Mouse (Mus musculus): ENCODE data around the gene Sdad1.

The Sdad1 gene

DNA sequence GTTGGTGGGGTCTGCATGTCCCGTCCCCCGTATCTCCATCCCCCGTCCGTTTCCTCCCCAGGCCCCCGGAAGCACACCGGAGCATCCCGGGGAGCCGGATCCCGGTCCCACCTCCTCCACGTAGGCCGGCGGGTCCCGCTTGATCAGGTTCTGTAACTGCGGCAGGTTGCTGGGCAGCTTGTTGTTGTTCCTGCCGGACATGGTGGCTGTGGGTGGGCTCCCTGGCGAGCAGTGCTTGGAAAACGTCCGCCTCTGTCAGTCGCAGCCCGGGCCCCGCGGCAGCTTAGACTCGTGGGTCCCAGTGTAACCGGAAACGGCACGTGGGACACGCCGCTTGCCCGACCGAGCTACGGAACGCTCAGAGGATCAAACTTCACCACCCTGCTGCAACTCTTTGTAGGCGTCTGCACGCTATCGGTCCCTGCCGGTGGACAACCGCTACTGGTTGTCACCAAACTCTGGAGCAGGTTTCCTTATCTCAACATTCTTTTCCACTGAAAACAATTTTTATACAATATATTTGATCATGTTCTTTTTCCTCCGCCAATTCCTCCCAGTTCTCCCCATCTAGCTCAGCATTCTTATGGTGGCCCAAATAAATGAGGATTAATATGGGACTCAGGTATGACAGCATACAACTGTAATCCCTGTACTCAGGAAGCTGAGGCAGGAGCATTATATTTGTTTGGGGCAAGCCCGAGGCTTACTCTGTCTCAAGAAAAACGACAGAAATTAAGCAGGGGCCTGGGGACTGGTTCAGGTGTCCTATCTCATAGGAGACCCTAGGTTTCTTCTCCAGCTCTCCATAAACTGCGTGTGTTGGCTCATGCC, at the start of gene Sdad1:
Gene Sdad1 (minus strand): TSS at position 799 of the 831 bp plus-strand sequence.
- peak; percentile 93 for DNase-seq (ENCODE audit: low spot score)

DNA sequence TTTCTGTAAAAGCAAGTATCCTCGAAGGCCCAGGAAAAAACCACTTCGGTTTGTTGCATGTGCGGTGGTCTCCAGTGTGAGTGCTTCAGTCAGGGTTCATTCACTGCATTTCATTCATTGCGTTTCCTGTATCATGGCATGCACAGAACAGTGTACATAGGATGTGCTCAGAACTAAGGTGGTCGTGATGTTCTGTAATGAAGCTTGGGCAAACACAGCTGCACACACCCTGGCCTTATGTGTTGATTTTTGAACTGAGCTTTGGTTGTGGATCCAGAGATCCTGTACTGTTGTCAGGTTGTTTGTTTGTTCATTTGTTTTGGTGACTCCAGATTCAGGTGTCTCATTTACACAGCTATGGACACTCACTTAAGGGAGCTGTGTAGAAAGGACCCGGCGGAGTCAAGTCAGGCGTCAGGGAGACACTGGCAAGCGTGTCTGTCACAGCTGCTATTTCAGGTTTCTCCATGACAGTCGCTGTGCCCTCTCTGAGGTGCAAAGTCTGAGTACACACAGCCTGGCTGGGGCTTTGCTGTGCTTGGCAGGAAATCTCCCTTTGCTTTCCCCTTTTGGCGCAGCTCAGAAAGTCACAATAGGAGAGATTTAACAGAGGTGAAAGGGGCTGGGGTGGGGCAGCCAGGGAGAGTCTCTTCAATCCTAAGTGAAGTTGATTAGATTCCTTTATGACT, 48.6 kb upstream of the Sdad1 start:
- DNase-seq (ENCODE audit: low spot score) = no peak

DNA sequence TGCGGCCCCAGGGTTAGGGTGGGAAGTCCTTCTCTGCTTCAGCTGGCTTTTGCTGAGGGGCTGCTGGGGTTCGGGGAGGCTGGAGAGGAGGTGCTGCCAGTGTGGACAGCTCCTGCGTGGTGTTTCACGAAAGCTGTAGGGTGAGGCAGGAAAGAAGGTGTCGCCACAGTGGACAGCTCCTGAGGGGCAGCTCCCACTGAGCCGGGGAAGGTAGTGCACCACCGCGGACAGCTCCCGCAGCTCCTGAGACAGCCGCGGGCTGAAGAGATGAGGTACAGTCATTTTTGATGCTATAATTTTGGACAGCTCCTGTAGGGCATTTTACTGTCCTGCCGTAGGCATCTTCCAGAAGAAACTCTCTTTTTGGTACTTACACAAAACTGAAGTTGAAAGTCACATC, 47.8 kb upstream of the Sdad1 start:
- DNase-seq (ENCODE audit: low spot score) = peak; percentile 51

DNA sequence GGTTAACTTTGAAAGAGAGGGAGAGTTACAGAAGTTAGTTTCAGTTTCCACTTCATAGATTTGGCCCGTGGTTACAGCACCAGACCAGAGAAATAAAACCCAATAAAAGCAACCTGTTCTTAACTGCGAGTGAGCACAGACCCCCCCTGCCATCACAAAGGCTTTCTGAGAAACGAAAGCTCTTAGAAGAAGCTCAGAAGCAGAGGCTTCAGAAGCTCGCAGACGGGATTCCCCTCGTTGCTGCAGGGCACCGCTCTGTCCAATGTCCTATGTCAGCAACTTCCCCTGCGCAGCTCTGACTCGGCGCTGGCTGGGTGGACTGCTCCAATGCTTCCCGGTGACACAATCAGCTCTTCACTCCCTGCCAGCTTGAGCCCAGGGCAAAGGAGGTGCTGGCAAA, 43.2 kb upstream of the Sdad1 start:
- no peak for DNase-seq (ENCODE audit: low spot score)

DNA sequence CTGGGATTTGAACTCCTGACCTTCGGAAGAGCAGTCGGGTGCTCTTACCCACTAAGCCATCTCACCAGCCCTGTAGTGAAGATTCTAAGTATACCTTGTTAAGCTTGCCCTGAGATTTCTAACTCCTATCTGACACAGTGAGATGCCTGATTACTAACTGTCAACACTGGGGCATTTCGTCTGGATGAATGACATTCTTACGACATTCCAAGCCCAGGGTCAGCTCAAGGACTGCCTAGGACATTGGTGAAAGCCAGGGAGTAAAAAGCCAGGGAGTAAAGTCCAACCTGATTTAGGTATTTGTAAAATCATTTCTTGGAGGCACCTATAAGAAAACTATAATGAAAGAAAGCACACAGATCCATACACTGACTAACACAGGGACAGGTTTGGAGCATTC, 42.4 kb upstream of the Sdad1 start:
- peak; percentile 65 for DNase-seq (ENCODE audit: low spot score)

DNA sequence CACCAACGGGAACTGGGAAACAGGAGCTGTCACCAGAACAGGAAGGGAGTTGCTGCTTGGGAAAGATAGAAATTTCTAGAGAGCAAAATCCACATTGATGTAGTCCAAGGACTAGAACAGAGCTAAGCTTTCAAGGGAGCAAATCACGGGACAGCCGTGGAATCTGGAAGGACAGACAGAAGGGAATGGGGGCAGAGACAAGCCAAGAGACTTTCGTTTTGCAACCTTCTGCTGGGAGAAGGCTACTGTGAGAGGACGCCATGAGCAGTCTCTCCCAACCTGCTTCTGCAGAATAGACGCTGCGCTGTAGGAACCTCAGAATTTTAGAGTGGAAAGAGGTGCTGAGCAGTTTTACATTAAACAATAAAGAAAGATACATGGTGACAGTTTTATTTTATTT, 39.5 kb upstream of the Sdad1 start:
- no peak for DNase-seq (ENCODE audit: low spot score)

DNA sequence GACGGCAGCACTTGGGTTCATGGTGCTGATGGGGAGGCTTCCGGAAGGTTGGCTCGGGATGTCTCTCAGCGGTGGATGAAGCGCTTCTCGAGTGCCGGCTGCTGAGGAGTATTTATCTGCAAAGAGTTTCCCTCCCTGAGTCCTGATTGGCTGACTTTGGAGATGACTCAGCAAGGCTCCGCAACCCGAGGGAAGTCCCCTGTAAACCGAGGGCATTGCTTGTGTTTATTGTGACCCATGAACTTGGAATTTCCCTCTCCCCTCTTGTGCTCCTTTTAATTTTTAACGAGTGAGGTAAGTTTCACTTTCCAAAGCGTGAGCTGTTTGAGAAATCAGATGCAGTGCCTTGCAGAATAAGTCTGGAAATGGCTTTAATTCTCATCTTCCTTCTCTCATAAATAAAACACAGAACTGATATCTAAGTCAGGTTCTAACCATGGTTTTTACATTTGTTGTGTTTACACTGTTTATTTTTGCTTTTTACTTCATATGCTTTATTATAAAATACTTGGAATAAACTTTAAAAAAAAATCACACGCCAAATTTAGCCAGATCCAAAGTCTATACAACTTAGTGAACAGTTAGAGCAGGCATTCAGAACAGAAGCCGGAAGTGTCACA, 38.6 kb upstream of the Sdad1 start, which contains the start of gene Cxcl10:
Gene Cxcl10 (minus strand): TSS at position 96 of the 620 bp plus-strand sequence.
- peak; percentile 81 for DNase-seq (ENCODE audit: low spot score)

DNA sequence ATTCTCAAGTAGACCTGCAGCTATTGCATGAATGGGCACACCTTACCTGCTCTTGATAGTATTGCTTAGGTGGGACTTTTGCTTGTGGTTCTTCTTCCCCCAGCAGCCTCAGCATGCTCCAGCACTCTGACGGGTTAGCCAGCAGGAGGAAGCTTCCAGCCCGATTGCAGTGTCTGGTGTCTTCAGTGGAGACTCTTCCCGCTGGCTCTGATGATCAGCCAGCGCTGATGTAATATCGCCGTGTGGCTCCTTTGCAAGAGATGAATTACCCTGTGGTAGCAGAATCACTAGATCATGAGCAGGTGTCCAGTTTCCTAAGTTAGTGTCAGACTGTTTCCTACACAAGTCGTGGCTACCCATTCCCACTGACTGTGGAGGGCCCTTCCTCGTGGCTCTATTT, 34.7 kb upstream of the Sdad1 start:
- DNase-seq (ENCODE audit: low spot score) = no peak

DNA sequence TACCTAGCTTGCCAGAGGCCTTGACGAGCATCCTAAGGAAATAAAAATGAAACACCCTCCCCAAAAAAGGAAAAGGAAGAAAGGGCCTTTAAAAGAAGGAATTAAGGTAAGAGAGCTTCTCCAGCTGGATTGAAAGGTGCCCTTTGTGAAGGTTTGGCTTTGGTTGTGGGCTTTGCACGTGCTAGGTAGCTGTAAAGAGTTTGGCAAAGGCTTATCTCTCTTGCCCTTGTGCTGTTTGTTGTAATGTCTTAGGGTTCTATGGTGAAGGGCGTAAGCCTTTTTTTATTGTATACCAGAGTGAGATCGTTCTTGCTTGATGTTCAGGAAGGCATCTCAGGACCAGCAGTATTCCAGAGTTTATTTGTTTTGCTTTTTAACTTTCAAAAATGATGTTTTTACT, 30.3 kb upstream of the Sdad1 start:
- DNase-seq (ENCODE audit: low spot score) = no peak

DNA sequence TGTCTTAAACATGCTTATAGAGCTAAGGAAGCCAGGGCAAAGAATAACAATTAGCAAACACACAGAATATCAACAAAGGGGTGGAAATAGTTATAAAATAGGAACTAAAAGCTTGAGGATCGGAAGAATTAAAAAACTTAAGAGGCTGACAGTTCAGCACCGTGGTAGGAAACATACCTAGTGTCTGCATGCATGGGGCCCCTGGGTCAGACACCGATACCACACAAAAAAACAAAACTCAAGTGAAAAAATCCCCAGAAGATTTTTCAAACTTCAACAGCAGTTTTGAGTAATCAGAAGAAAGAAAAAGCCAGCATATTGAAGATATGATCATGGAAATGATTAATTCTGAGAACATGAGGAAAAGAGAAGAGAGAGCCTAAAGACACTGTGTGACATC, 26.5 kb upstream of the Sdad1 start:
- DNase-seq (ENCODE audit: low spot score) = no peak

DNA sequence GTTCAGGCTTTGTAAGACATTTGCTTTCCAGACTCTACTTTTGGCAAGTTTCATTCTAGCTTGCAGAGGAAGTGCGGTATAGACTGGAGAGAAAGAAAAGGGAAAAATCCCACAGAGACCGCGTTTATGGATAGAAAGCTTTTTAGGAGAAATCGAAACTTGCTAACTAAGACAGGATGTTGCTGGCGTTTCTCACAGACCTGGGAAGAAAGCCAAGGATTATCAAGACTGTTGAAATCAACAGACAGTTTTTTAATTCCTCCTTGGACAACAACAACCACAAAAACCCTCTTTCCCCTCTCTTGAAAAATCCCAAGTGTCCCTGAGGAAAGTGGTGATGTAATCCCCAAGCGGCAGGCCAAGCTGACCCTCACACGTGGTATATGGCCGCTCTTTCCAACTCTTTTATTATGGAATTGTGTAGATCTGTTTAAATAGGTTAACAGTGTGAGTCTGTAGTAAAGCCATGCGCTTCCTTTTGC, 22.1 kb upstream of the Sdad1 start:
- no peak for DNase-seq (ENCODE audit: low spot score)

DNA sequence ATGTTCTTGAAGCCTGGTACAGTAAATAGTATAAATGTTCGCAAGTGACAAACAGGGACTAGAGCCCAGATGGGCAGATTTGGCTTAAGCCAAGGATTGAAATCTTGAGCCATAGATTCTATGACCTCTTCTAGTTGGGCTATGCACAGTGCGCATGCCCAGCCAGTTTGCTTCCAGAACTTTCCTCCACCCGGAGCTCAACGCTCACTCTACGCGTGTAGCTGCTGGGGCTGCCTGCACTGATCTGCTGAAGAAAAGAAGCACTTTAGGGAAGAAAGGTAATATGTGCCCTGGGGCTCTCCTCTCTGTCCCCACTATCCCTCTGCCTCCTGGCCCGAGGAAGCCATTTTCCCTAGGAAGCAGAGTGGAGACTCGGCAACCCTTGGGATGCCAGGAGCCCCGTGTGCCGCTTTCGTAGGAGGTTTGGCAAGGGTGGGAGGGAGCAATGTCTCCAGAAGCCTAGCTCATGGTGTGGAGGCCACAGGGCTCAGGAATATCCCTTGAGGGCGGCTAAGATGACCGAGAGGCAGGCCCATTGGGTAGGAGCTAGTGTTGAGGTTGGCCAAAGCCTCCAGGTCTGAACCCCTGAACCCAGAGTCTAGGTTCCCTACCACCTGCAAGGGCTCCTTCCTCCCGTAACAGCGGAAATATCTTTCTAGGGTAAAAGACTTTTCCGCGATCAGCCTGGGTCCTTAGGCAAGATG, 21.5 kb upstream of the Sdad1 start, which contains the start of gene Art3:
Gene Art3 (plus strand): TSS at position 193 of the 704 bp plus-strand sequence.
- DNase-seq (ENCODE audit: low spot score) = no peak

DNA sequence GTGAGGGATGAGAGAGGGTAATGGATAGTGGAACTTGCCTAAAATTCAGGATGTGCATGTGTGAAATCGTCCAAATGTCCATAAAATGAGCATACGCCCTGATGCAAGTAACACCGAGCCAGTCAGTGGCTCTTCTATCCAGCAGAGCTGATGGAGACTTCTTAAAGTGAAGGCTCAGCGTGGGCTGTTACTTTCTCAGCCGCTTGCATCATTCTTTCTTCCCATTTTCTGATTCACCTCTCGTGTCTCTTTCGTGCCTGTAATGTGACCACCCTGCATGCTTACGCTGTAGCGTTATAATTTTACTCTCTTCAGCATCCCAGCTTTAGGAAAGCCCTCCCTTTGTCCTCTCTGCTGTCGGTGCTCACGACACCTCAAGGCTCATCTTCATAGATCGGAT, 20.8 kb upstream of the Sdad1 start:
- no peak for DNase-seq (ENCODE audit: low spot score)

DNA sequence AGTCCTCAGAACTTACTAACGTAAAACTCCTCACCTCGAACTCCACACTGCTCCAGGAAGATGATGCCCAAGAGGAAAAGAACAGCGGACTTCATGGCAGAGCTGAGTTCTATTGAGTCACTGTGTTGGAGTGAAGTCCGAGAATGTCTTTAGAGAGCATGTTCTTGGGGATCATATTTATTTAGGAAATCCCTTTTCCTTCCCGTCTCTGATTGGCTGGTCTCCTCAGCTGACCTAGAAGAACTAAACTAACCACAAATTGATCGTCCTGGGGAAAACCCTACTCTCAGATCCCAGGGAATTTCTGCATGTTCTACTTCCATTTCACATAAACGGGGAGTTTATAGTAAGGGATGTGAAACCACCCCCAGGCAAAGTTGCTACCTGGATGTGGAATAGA, 17.6 kb upstream of the Sdad1 start, which contains the start of gene Cxcl9:
Gene Cxcl9 (minus strand): TSS at position 151 of the 400 bp plus-strand sequence.
- no peak for DNase-seq (ENCODE audit: low spot score)

DNA sequence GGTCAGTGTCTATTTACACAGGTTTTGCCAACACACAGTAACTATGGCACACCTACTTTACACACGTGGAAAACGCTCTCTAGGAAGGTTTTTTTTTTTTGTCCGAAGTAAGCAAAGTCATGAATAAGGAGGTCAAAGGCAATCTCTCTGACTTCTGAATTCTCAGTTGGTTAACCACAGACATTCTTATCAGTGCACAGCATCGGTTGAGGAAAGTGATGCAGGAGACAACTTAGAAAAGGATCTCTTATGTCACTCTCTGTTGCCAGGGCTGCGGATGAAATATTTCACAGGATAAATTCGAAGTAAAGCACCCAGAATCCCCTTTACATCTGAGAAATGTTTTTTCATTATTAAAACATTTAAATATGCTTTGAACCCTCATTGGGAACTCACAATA, 17.1 kb upstream of the Sdad1 start:
- DNase-seq (ENCODE audit: low spot score) = no peak

DNA sequence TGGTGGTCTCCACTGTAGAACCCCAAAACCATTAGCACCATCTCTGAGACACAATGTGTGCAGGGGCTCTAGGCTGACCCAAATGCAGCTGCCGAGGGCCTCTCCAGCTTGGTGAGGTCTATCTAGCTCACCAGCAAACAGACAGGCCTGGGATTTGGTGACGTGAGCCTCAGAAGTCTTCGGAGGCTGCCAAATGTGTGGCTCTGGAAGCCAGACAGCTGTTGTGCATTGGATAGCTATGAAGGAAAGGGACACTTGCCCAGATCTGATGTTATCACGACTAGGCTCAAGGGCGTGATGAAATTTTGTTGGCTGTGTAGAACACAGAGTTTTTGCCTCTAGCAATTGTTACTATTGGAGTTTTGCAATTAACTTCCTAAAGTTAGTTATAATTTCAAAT, 13.0 kb upstream of the Sdad1 start:
- DNase-seq (ENCODE audit: low spot score) = no peak

DNA sequence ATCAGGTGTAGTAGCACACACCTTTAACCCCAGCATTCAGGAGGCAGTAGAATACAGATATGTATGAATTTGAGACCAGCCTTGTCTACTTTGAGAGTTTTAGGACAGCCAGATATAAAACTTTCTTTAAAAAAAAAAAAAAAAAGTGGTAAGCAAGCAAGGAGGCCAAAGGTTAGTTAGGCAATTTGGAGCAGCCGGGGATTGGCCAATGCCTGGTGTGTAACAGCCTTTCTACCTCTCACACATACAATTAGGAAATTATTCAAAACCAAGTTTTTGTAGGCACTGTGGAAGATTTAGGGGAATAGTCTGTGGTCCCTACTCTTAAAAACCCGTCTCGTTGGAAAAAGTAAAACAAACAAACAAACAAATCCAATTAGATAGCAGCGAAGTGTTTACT, 12.3 kb upstream of the Sdad1 start:
- DNase-seq (ENCODE audit: low spot score) = no peak

DNA sequence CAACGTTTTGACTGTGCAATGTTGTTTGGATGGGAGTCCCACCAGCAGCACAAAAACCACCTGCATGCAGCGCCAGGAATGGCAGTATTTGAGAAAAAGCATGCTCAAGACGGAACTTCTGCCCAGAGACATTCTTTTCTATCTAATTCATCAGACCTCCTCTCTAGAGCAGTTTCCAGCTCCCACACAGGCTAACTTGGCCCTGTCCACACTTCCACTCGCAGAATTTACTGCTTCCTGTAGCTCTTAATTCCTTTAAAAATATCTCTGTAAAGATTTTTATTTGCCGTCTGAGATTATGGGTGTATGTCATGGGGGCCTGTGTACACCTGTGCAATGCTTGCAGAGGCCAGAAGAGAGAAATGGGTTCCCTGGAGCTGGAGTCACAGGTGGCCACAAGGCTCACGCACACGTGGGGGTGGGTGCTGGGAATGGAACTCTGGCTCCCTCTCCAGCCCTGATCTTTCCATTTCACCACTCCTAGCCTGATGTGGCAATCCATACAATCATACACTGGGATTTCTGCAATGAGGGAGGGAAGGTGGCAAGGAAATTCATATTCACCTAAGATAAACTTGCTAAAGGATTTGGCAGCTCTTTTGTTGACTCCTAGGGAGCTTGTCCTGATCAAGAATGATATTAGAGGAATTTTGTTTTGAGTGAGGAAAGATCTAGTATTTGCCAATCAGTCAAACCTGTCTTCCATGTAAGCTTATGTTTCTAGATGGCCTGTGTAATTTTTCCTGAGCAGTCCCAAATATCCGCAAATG, 11.5 kb upstream of the Sdad1 start:
- no peak for DNase-seq (ENCODE audit: low spot score)

DNA sequence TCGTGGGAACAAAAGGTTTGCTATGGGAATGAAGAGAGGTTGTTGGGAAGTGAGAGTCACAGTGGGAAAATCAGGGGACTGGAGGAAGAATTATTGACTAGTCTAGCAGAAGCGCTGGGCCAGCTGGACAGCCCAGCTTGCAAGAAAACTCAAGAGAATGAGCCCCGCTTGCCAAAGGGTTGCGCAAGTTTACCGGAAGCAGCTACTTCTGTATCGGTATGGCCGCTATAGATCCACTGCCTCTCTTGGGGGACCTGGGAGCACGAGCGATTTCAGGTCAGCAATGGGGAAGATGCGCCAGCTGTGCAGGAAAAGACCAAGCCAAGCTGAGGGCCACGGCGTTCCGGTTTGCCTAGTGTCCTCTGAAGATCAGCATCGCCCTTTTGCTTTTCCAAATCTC, 8.3 kb upstream of the Sdad1 start:
- DNase-seq (ENCODE audit: low spot score) = no peak

DNA sequence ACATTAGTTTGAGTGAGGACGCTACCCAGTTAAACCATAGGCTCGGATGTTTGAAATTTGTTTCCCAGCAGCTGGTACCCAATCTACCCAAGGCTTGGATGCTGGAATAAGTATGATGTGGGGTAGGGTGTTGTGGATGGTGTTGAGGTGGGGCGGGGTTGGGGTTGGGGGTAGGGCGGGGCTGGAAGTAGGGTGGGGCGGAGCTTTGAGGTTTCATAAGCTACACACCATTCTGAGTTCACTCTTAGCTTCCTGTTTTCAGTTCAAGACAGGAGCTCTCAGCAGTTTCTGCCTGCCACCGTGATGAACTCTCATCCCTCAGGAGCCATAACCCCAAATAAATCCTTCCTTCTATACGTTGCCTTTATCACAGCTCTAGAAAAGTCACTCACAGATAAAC, 7.8 kb upstream of the Sdad1 start:
- DNase-seq (ENCODE audit: low spot score) = no peak

DNA sequence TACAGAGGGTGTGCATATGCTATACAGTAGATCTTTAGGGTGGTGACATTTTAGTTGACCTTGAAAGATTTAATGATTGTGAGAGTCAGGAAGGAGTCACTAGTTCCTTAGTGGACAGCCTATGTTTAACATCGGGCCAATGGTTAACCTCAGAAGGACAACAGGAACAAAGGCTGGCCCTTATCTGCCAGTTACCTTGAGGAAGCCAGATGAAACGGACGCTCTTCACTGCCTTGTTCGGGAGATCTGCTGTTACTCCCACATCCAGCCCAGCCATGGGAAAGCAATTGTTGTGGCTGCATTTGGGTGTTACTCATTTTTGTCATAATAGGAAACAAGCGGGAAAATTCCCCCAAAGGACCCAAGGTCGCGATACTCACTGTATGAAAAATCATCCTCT, 3.5 kb upstream of the Sdad1 start:
- DNase-seq (ENCODE audit: low spot score) = peak; percentile 63

Measured in yolk sac, embryonic 10.5 days (tissue).